Mouse (Mus musculus) kidney, embryonic 14.5 days (tissue): ENCODE measurements at regions not wholly inside any gene's neighbourhood (a gene's known extent, or its start where the extent isn't known, plus 50 kb on each side); places are given as distances from the start of the nearest gene placed in this dataset.

ENCODE experiments used
- ATAC-seq: fragments of 200-750 bp; cut with Nextera tagmentation; 2 replicates; pipeline ENCODE4 v1.8.0; 2017; ENCODE audit warnings: moderate number of reproducible peaks, mild to moderate bottlenecking, moderate TSS enrichment, moderate library complexity; ENCODE audit not compliant: low FRiP score, low TSS enrichment
- H3K27ac ChIP-seq: fragments of 300-500 bp; sonication (generic); 2 replicates; pipeline ENCODE4 v1.5.1; 2014; ENCODE audit warnings: low read depth, mild to moderate bottlenecking, low read length, moderate library complexity, mixed read lengths
- H3K27me3 ChIP-seq: fragments of 300-500 bp; sonication (generic); 2 replicates; pipeline ENCODE4 v1.6.1; 2014; ENCODE audit warnings: mild to moderate bottlenecking, low read length; ENCODE audit not compliant: control insufficient read depth, insufficient read depth
- H3K36me3 ChIP-seq: fragments of 300-500 bp; sonication (generic); 2 replicates; pipeline ENCODE4 v1.6.1; 2014; ENCODE audit warnings: low read length, mixed read lengths; ENCODE audit not compliant: control insufficient read depth, insufficient read depth
- H3K4me1 ChIP-seq: fragments of 300-500 bp; sonication (generic); 2 replicates; pipeline ENCODE4 v1.6.1; 2014; ENCODE audit warnings: low read length, mixed read lengths; ENCODE audit not compliant: control insufficient read depth, insufficient read depth
- H3K4me2 ChIP-seq: fragments of 300-500 bp; sonication (generic); replicated peaks from 2 replicates; pipeline ENCODE4 v1.6.1; 2014; ENCODE audit warnings: low read depth, mild to moderate bottlenecking, low read length
- H3K4me3 ChIP-seq: fragments of 300-500 bp; sonication (generic); 2 replicates; pipeline ENCODE4 v1.5.1; 2014; ENCODE audit warnings: mild to moderate bottlenecking, low read length
- H3K9ac ChIP-seq: fragments of 300-500 bp; sonication (generic); 2 replicates; pipeline ENCODE4 v1.6.1; 2014; ENCODE audit warnings: low read depth, mild to moderate bottlenecking, low read length, moderate library complexity
- H3K9me3 ChIP-seq: fragments of 300-500 bp; sonication (generic); 2 replicates; pipeline ENCODE4 v1.6.1; 2016; ENCODE audit warnings: low read length; ENCODE audit not compliant: control insufficient read depth
- WGBS: fragments of 180-500 bp; shearing (Covaris S2); extraction: QIAGEN DNeasy Blood & Tissue Kit; methylation state at CpG from one replicate; pipeline ENCODE4 v1.1.7; 2014; 5-methylcytosine and 5-hydroxymethylcytosine counted together

DNA sequence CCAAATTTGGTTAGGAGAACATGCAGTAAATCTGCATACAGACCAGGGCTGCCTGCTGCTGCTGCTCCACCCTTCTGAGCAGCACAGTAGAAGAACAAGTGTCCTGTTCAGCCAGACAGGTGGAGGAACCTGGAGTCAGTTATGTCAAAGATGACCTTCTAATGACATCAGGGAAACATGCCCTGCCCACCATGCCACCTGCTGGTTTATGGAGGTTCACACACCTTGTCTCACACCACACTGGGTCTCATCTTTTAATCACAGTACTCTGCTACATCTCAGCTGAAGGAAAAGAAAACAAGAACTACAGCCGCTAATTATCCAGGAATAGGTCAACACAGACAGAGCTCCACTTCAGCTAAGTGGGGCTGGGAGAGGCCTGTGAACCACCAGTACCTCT lies 159.0 kb upstream of the Gas1 start:
- ATAC-seq, result no peak
- Histone ChIP-seq H3K36me3 (no peaks in the 10 kb centered on the region), H3K9me3 (no peaks in the 10 kb centered on the region), H3K4me2 (no peak overlapping the region), H3K4me1 (peaks cover 9% of the 10 kb centered on the region; the same call in 1 of the 2 replicates), H3K9ac (no peak overlapping the region), H3K27me3 (no peaks in the 10 kb centered on the region), H3K27ac (no peak overlapping the region), H3K4me3 (no peak overlapping the region)
- WGBS, result 15% methylated on average over 1 of the region's 1 CpGs

DNA sequence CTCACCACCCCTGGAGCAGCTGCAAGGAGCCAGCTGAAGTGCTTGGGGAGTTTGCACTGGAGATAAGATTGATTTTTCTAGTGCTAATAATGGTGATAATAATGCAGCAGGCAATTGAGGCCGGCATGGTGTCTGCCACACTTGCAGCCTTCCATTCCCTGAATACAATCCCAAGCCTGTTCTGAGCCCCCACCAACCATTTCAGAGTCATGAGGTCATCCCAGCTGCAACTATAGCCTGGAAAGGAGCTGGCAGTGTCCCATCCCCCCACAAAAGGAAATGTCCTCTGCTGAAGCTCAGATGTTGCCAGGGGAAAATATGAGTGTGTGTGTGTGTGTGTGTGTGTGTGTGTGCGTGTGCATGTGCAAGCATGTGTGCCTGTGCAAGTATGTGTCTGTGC lies 160.2 kb upstream of the Gas1 start:
- no peak overlapping the region for H3K27ac ChIP-seq
- H3K4me2 ChIP-seq, result no peak overlapping the region
- H3K27me3 ChIP-seq, result no peaks in the 10 kb centered on the region
- peak; percentile 36; the same call in 1 of the 2 replicates for ATAC-seq
- H3K4me3 ChIP-seq, result no peak overlapping the region
- no peaks in the 10 kb centered on the region for H3K9me3 ChIP-seq
- no peak overlapping the region for H3K9ac ChIP-seq
- 51% methylated on average over 2 of the region's 2 CpGs for WGBS
- H3K36me3 ChIP-seq, result no peaks in the 10 kb centered on the region
- peaks cover 7% of the 10 kb centered on the region; the same call in 1 of the 2 replicates for H3K4me1 ChIP-seq

- Histone ChIP-seq H3K9me3 (no peaks in the 10 kb centered on the region), H3K27me3 (no peaks in the 10 kb centered on the region), H3K4me2 (no peak overlapping the region), H3K9ac (no peak overlapping the region), H3K27ac (peak overlapping the region; percentile 2; the same call in 1 of the 2 replicates), H3K36me3 (no peaks in the 10 kb centered on the region), H3K4me1 (peaks cover 7% of the 10 kb centered on the region; the same call in 1 of the 2 replicates), H3K4me3 (no peak overlapping the region)
- 52% methylated on average over 8 of the region's 8 CpGs for WGBS
- ATAC-seq, result peak; percentile 67; the same call in 1 of the 2 replicates
These were observed 160.9 kb upstream of the Gas1 start for GRCm38 (mm10) chr13:60338107-60338506.

DNA sequence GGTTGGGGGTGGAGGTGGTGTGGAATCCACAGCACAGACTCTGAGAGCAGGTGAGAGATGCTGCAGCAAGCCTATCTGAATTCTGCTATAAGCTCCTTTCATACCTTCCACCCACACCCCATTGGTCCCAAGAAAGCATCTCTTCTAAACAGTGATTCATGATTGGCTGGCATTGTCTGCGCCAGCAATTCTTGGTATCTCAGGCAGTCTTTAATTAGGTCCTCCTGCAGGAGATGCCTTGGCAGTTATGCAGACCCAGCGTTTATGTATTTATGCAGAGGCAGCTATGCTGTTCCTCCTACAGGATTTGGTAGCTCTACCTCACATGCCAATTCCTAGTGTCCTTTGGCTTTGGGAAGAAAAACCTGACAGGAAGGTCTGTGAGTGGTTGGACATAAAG lies 162.9 kb upstream of the Gas1 start:
- WGBS, result 88% methylated on average over 2 of the region's 2 CpGs
- no peak overlapping the region for H3K4me2 ChIP-seq
- H3K4me1 ChIP-seq, result peaks cover 7% of the 10 kb centered on the region; the same call in 1 of the 2 replicates
- no peak for ATAC-seq
- no peak overlapping the region for H3K9ac ChIP-seq
- no peaks in the 10 kb centered on the region for H3K9me3 ChIP-seq
- no peak overlapping the region for H3K27ac ChIP-seq
- H3K27me3 ChIP-seq, result no peaks in the 10 kb centered on the region
- H3K36me3 ChIP-seq, result no peaks in the 10 kb centered on the region
- H3K4me3 ChIP-seq, result no peak overlapping the region

DNA sequence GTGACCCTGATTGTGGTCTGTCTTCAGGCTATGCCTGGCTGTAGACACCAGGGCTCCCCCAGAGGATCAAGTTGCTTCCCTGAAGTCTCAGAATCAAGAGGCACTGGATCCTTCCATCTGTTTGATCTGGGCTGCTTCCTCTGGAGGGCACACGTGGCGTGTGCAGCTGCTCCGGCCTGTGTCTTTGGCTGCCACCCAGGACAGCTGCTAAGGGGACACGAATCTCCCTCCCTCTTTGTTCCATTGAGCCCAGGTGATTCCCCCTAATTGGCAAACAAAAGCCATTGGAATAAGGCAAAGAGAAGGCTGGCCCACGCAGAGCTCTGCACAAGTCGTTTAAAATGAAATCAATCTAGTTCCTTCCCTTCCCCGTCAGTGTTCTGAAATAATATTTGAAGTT lies 170.7 kb upstream of the Gas1 start:
- WGBS, result 37% methylated on average over 7 of the region's 7 CpGs
- Histone ChIP-seq H3K9me3 (no peaks in the 10 kb centered on the region), H3K36me3 (no peaks in the 10 kb centered on the region), H3K27ac (no peak overlapping the region), H3K27me3 (no peaks in the 10 kb centered on the region), H3K9ac (no peak overlapping the region), H3K4me3 (no peak overlapping the region), H3K4me2 (no peak overlapping the region), H3K4me1 (no peaks in the 10 kb centered on the region)
- ATAC-seq, result 0 out of 2 replicates have a peak, but pooled peaks have one; percentile 43

- H3K9me3 ChIP-seq, result no peaks in the 10 kb centered on the region
- H3K27ac ChIP-seq, result no peak overlapping the region
- no peak overlapping the region for H3K9ac ChIP-seq
- 60% methylated on average over 2 of the region's 2 CpGs for WGBS
- no peaks in the 10 kb centered on the region for H3K4me1 ChIP-seq
- H3K4me2 ChIP-seq, result no peak overlapping the region
- ATAC-seq, result no peak
- H3K27me3 ChIP-seq, result no peaks in the 10 kb centered on the region
- no peaks in the 10 kb centered on the region for H3K36me3 ChIP-seq
- no peak overlapping the region for H3K4me3 ChIP-seq
These were observed 171.3 kb upstream of the Gas1 start for GRCm38 (mm10) chr13:60348438-60348837.

DNA sequence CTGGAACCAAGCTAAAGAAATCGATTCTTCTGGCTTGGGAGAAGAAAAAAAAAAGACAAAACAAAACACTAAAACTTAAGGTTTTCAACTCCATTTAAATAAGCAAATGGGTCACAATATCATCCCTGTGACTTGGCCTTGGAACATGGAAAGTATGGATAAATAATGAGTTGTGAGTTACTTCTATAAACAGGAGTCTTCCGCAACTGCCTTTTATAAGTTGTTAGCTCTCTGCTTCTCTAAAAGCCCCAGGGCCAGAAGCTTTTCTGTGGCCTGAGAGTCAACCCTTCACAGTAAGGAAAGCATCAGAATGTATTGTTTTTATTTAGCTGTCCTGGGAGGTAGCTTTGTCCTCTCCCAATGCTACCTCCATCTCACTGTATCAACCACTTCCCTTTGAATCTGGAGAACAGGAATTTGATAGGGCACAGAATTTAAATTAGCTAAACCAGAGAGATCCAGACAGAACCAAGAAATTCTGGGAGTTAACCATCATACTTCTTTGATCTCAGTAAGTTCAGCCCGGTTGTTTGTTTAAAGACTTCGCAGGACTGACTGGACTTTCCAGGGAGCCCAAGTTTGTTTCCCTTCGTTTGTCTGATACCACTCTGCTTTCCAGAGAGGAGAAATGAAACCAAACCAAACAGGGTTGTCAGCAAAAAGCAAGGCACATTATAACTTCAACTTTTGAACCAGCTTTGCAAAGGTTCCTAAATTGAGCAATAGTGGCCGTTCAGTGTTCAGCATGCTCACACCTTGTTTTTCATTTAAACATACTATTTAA lies 178.7 kb upstream of the Gas1 start:
- ATAC-seq, result no peak
- no peak overlapping the region for H3K27ac ChIP-seq

DNA sequence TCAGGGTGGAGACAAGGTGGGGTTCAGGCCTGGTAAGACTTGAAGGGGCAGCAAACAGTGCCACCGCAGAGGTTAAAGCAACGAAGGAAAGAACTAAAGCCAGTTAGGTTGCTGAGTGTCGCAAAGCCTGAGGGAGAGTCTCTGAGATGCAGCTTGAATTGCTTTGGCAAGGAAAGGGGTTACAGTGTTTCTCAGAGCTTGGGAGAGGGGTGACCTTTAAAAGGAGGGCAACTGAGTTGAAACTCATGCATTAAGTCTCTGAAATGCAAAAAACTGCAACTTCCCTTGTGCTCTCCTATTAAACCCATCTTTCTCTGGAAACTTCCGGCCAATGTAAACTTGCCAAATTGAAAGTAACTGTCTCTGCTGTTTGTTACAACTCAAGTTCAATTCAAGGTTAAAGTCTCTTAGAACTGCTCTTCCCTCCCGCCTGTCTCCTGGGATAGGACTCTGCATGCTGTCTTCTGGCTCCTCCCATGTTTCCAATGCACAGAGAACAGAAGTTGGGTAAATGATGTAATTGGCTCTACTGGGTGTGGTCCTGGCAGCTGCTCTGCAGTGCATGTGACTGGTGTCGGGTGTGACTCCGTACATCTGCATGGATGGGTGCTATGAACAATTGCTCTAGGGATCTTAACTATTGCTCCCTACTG lies 181.4 kb upstream of the Gas1 start:
- H3K4me2 ChIP-seq, result no peak overlapping the region
- no peaks in the 10 kb centered on the region for H3K9me3 ChIP-seq
- H3K4me1 ChIP-seq, result 0 out of 2 replicates have a peak, but pooled peaks cover 4% of the 10 kb centered on the region
- no peaks in the 10 kb centered on the region for H3K27me3 ChIP-seq
- H3K36me3 ChIP-seq, result no peaks in the 10 kb centered on the region
- no peak overlapping the region for H3K9ac ChIP-seq
- 80% methylated on average over 7 of the region's 7 CpGs for WGBS
- no peak for ATAC-seq
- no peak overlapping the region for H3K4me3 ChIP-seq
- H3K27ac ChIP-seq, result 0 out of 2 replicates have a peak overlapping the region, but pooled peaks have one; percentile 55

More for the DNA sequence above, 178.7 kb upstream of the Gas1 start:
- Histone ChIP-seq H3K36me3 (no peaks in the 10 kb centered on the region), H3K4me2 (no peak overlapping the region), H3K4me1 (0 out of 2 replicates have a peak, but pooled peaks cover 4% of the 10 kb centered on the region), H3K9me3 (no peaks in the 10 kb centered on the region), H3K4me3 (no peak overlapping the region), H3K27me3 (no peaks in the 10 kb centered on the region), H3K9ac (no peak overlapping the region)
- 54% methylated on average over 6 of the region's 6 CpGs for WGBS
